ENCODE assay signal across 8 mouse cellular contexts in genomic region chr13:23543965-23544786, GRCm38 (mm10). TPM values are rescaled to one million over a fixed set of nuclear protein-coding genes. Genes with fewer than 3 reads are reported as not detected.
DNase-seq lines count a peak whose midpoint lies in the region; ATAC-seq and TF ChIP-seq lines count a peak whose summit lies in the region.

Gene Hist1h3f (plus strand): TSS chr13:23544052.

- H3K4me3 ChIP-seq in forebrain, postnatal 0 days (ENCODE audit: low read depth, low read length) = peak within 1 kb of the TSS; percentile 46
- H3K4me3 ChIP-seq in lung, embryonic 14.5 days (ENCODE audit: low read depth, low read length) = peak within 1 kb of the TSS; percentile 44

- no peak for TF ChIP-seq CTCF in forebrain, postnatal 0 days (IDR thresholded peaks at IDR 0.05; ENCODE audit: low read depth)
- no peak for TF ChIP-seq CTCF in lung, embryonic 14.5 days (IDR thresholded peaks at IDR 0.05; ENCODE audit: low read depth)

- peak within 1 kb of the TSS; percentile 74 for H3K4me2 ChIP-seq in forebrain, postnatal 0 days (ENCODE audit: low read depth)
- peak within 1 kb of the TSS; percentile 86 for H3K4me2 ChIP-seq in lung, embryonic 14.5 days

- peak within 1 kb of the TSS; percentile 86 for H3K27ac ChIP-seq in forebrain, postnatal 0 days (ENCODE audit: low read depth, low read length)
- peak within 1 kb of the TSS; percentile 96 for H3K27ac ChIP-seq in lung, embryonic 14.5 days (ENCODE audit: low read depth)

- 1% methylated on average over 23 of the region's 45 CpGs for WGBS in forebrain, postnatal 0 days
- under 1% methylated on average over 30 of the region's 45 CpGs for WGBS in lung, embryonic 14.5 days

- no peaks in the 10 kb centered on the region for H3K36me3 ChIP-seq in forebrain, postnatal 0 days (ENCODE audit: insufficient read depth)
- H3K36me3 ChIP-seq in lung, embryonic 14.5 days (ENCODE audit: insufficient read depth) = no peaks in the 10 kb centered on the region

- peak; percentile 95 for ATAC-seq in forebrain, postnatal 0 days
- peak; percentile 91 for ATAC-seq in lung, embryonic 14.5 days (ENCODE audit: insufficient read depth)

- H3K4me1 ChIP-seq in forebrain, postnatal 0 days (ENCODE audit: insufficient read depth) = 0 out of 2 replicates have a peak, but pooled peaks cover 4% of the 10 kb centered on the region
- H3K4me1 ChIP-seq in lung, embryonic 14.5 days (ENCODE audit: insufficient read depth) = no peaks in the 10 kb centered on the region

- no peaks in the 10 kb centered on the region for H3K27me3 ChIP-seq in forebrain, postnatal 0 days (ENCODE audit: insufficient read depth, low read length)
- H3K27me3 ChIP-seq in lung, embryonic 14.5 days (ENCODE audit: insufficient read depth, low read length) = no peaks in the 10 kb centered on the region

- no peaks in the 10 kb centered on the region for H3K9me3 ChIP-seq in forebrain, postnatal 0 days (ENCODE audit: low read length)
- no peaks in the 10 kb centered on the region for H3K9me3 ChIP-seq in lung, embryonic 14.5 days (ENCODE audit: low read depth, low read length)

- peak within 1 kb of the TSS; percentile 66 for H3K9ac ChIP-seq in forebrain, postnatal 0 days
- peak within 1 kb of the TSS; percentile 66 for H3K9ac ChIP-seq in lung, embryonic 14.5 days

- peak; percentile 95 for DNase-seq in Muller cell, postnatal 12 days (ENCODE audit: inconsistent ontology term)
- DNase-seq in cerebellum, adult 18-20 months = peak; percentile 49 to 79
- DNase-seq in forebrain, postnatal 0 days = peak; percentile 92
- peak; percentile 68 for DNase-seq in heart, postnatal 4 days
- peak in 1 of 2 experiments; percentile 69 for DNase-seq in layer of hippocampus, adult 8-10 months (ENCODE audit: low spot score in 2 of 2)
- DNase-seq in lung, embryonic 14.5 days = peak; percentile 97
- DNase-seq in retina, adult 2 months (ENCODE audit: low read depth, low spot score) = peak; percentile 90
- peak; percentile 74 to 78 for DNase-seq in thymus, postnatal 36 days

RNA-seq across cellular contexts. Expression of gene Hist1h3f, which starts in this region (rescaled TPM):
- 116 and 119 TPM in 2 replicates for total RNA-seq in forebrain, postnatal 0 days (2014; rRNA removed)
- polyA plus RNA-seq in forebrain, postnatal 0 days (2015; fragmentation: Nextera tagmentation; extraction: Ambion mirVana) = 0.17 and 0.47 TPM in 2 replicates
- 100 to 1,000 TPM; 121 to 128 TPM for total RNA-seq in heart, postnatal 4 days (2021)
- 10 to 100 TPM; 12.5 to 15.7 (median 14.2) TPM for total RNA-seq in layer of hippocampus, adult 8-10 months (2022)
- 2.0 and 2.6 TPM in 2 replicates for polyA plus RNA-seq in lung, embryonic 14.5 days (2014; fragmentation: Nextera tagmentation; extraction: Ambion mirVana)
